Mouse (Mus musculus) ES-E14 (cell line): ENCODE measurements around the gene Fam172a. TPM values are rescaled to one million over a fixed set of nuclear protein-coding genes. Genes with fewer than 3 reads are reported as not detected.
A peak's percentile ranks its signal among the peaks of the same experiment; 100 is the strongest.

ENCODE experiments used
- DNase-seq: peaks from one replicate; pipeline ENCODE4 v3.0.0-alpha.2; 2013; ENCODE audit warnings: low read depth, low spot score
- H3K27ac ChIP-seq: 2 replicates; pipeline ENCODE4 v1.5.1; 2012; ENCODE audit warnings: low read depth, mild to moderate bottlenecking, low read length, moderate library complexity, mixed read lengths; ENCODE audit not compliant: poor library complexity, insufficient read depth, severe bottlenecking
- H3K36me3 ChIP-seq: 2 replicates; pipeline ENCODE4 v1.6.1; 2012; ENCODE audit warnings: mild to moderate bottlenecking, low read length, moderate library complexity, mixed read lengths; ENCODE audit not compliant: control insufficient read depth, poor library complexity, insufficient read depth, severe bottlenecking
- H3K4me1 ChIP-seq, 2 experiments: fragments of 150-350 bp in 1 of 2; sonication (generic) in 1 of 2; 2 replicates each; pipeline ENCODE4 v1.6.1; 2012; ENCODE audit warnings: low read length in 2 of 2, mild to moderate bottlenecking in 1 of 2, mixed read lengths in 1 of 2; ENCODE audit not compliant: control insufficient read depth in 2 of 2, insufficient read depth in 2 of 2, poor library complexity in 1 of 2
- H3K4me3 ChIP-seq, 2 experiments: fragments of 150-350 bp in 1 of 2; sonication (generic) in 1 of 2; 2 replicates each; pipeline ENCODE4 v1.5.1; 2012; ENCODE audit warnings: low read length in 2 of 2, low read depth in 1 of 2, mild to moderate bottlenecking in 1 of 2, mixed read lengths in 1 of 2; ENCODE audit not compliant: insufficient read depth in 1 of 2, poor library complexity in 1 of 2, severe bottlenecking in 1 of 2
- H3K9ac ChIP-seq: 2 replicates; pipeline ENCODE4 v1.6.1; 2012; ENCODE audit warnings: low read depth, mild to moderate bottlenecking, low read length, mixed read lengths; ENCODE audit not compliant: poor library complexity, insufficient read depth, severe bottlenecking
- H3K9me3 ChIP-seq: fragments of 150-350 bp; sonication (generic); 2 replicates; pipeline ENCODE4 v1.6.1; 2012; ENCODE audit warnings: low read depth, mild to moderate bottlenecking, low read length; ENCODE audit not compliant: control insufficient read depth, insufficient read depth
- CHD2 ChIP-seq: IDR thresholded peaks from 2 replicates; pipeline ENCODE4 v1.6.1; 2014; ENCODE audit warnings: mild to moderate bottlenecking, low read depth, low read length, inconsistent platforms
- HCFC1 ChIP-seq: IDR thresholded peaks from 2 replicates; pipeline ENCODE4 v1.6.1; 2012; ENCODE audit warnings: low read length, inconsistent platforms, borderline replicate concordance; ENCODE audit not compliant: insufficient read depth
- MAFK ChIP-seq: IDR thresholded peaks from 2 replicates; pipeline ENCODE4 v1.6.1; 2014; ENCODE audit warnings: mild to moderate bottlenecking, low read depth, low read length, inconsistent platforms; ENCODE audit not compliant: insufficient read depth
- ZC3H11A ChIP-seq: IDR thresholded peaks from 2 replicates; pipeline ENCODE4 v1.6.1; 2012; ENCODE audit warnings: low read depth, mild to moderate bottlenecking, inconsistent platforms, low read length, borderline replicate concordance
- ZNF384 ChIP-seq: IDR thresholded peaks from 2 replicates; pipeline ENCODE4 v1.6.1; 2012; ENCODE audit warnings: low read depth, low read length, inconsistent platforms
- in situ Hi-C, 2 experiments: fragments of 600-800 bp; cut with MboI; formaldehyde crosslinking; loops; one replicate each; pipeline ENCODE4 v1.15.1; 2025; ENCODE audit warnings: low sequenced_read_pairs in 2 of 2, inconsistent platforms in 1 of 2; ENCODE audit not compliant: unreplicated experiment in 2 of 2
- total RNA-seq: library from RNA; depleted of rRNA; stranded (reverse); fragments of 300-350 nt; gene quantifications from 2 replicates; pipeline ENCODE4 v1.2.3, GENCODE M21; 2012

The Fam172a gene
- total RNA-seq, 1 experiment, result 8.7 TPM

DNA sequence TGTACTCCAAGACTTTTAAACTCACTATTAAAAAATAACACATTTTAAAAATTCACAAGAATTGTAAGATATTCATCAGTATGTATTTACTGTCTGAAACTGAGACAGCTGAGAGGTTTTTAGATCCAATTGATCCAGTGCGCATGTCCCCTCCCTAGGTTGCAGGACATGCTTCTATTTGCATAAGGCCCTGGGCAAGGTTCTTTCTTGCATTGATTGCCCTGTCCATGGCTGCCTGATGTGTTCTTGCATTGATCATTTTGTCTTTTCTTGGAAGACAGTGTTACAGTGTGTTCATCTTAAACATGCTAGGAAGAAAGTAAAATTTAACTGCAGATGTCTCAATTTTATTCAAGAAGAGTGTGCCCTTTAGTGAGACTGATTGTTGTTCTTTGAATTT is 275.3 kb downstream of the Fam172a start:
- Histone ChIP-seq H3K27ac (no peak overlapping the region), H3K4me3 (no peak overlapping the region), H3K9ac (no peak overlapping the region), H3K36me3 (no peaks in the 10 kb centered on the region), H3K4me1 (no peaks in the 10 kb centered on the region), H3K9me3 (no peaks in the 10 kb centered on the region)
- DNase-seq, result no peak
- in situ Hi-C loops, result no loop called here
- TF ChIP-seq ZC3H11A (no peak), ZNF384 (no peak), MAFK (no peak), HCFC1 (no peak), CHD2 (no peak)

DNA sequence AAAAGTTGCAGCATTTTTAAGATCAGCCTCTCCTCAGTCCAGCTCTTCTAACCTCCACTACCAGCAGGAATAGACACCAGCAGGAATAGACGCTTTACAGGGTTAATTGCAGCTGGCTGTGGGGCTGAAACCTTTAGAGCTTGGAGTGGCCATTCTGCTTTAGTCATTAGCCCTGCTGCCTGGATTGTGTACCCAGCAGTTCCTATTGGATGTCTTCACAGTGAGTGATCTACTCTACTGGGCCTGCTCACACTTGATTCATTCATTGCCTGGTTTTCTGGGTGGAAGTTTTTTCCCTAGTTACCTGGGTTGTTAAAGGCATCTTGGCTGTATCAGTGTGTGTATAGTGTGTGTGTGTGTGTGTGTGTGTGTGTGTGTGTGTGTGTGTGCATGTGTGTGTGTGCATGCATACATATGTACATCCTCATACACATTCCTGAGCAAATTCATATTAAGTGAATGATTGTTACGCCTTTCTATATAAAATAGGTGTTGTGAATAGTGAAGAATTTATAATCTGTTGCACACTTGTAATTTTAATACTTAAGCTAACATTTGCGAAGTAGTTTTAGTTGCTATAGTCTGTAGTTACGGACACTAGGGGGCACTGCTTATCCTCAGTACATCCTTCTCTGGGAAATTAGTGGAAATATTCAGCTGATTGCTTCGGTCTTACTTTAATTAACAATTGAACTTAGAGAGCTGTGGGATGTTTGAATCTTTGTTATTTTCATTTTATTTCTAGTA is 280.4 kb downstream of the Fam172a start:
- Histone ChIP-seq H3K36me3 (no peaks in the 10 kb centered on the region), H3K9ac (no peak overlapping the region), H3K9me3 (no peaks in the 10 kb centered on the region), H3K27ac (no peak overlapping the region), H3K4me3 (no peak overlapping the region), H3K4me1 (no peaks in the 10 kb centered on the region)
- in situ Hi-C loops, result loop anchor here in 1 of 2 experiments (10.0 kb wide), 1 partner anchor 203 kb away; no protein-coding TSS in a partner anchor
- no peak for TF ChIP-seq ZC3H11A
- no peak for TF ChIP-seq ZNF384
- no peak for TF ChIP-seq MAFK
- no peak for TF ChIP-seq HCFC1
- TF ChIP-seq CHD2, result no peak
- peak; percentile 13 for DNase-seq

DNA sequence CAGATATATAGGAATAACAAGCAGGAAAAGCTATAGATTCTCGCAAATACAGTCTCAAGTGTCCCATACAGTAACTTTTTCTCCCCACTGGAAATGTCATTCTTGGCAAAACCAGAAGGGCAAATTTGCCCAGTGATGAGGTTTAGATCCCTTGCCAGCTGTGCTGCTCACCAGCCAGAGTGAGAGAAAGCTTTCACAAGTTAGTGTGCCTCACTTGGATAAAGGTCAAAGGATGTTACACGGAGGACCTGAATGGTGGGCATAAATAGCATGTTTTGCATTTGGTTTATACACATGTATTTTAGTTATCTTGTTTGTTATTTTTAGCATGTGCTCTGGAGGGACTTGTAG is 281.0 kb downstream of the Fam172a start:
- no peak overlapping the region for H3K4me3 ChIP-seq
- H3K4me1 ChIP-seq, result no peaks in the 10 kb centered on the region
- in situ Hi-C loops, result loop anchor here in 1 of 2 experiments (10.0 kb wide), 1 partner anchor 202 kb away; no protein-coding TSS in a partner anchor
- TF ChIP-seq ZNF384 (no peak), ZC3H11A (no peak), CHD2 (no peak), HCFC1 (no peak), MAFK (no peak)
- H3K9me3 ChIP-seq, result no peaks in the 10 kb centered on the region
- no peak overlapping the region for H3K27ac ChIP-seq
- no peak for DNase-seq
- no peaks in the 10 kb centered on the region for H3K36me3 ChIP-seq
- H3K9ac ChIP-seq, result no peak overlapping the region

DNA sequence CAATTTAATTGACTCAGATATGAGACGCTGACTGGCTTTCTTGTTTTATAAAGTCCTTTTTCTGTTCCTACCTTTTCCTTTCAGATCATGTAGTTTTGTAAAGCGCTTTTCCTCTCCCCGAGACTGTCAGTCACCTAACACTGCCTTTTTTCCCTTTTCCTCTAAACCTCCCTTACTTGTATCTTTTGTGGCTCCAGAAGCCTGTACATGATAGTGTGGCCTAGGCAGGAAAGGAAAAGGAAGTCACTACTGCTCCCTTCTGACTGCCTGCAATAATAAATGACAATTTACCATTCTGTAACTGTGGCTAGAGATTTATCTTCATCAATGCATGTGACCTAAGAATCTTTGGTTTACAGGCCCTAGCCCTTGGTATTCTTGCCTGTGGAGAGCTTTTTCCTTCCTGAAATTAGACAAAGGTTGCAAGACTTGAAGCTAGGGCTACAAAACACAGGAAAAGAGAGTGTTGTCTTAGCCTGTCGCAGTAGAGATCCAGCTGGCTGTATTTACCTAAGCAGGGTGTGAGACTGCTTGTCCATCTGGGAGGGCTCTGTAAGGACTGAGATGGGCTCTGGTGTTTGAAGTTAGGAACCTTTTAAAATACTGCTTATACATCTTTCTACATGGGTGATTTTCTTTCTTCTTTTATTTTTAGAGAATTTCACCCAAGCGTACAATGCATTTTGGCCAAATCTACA is 289.5 kb downstream of the Fam172a start:
- no peaks in the 10 kb centered on the region for H3K9me3 ChIP-seq
- TF ChIP-seq ZNF384 (no peak), HCFC1 (no peak), CHD2 (no peak), ZC3H11A (no peak), MAFK (no peak)
- no peaks in the 10 kb centered on the region for H3K4me1 ChIP-seq
- H3K9ac ChIP-seq, result no peak overlapping the region
- no peaks in the 10 kb centered on the region for H3K36me3 ChIP-seq
- no peak overlapping the region for H3K27ac ChIP-seq
- DNase-seq, result no peak
- in situ Hi-C loops, result no loop called here
- no peak overlapping the region for H3K4me3 ChIP-seq
